Mouse (Mus musculus) bone marrow, adult 2 months (tissue): ENCODE measurements around the gene Robo1.

ENCODE experiments used
- CTCF ChIP-seq: fragments of 200-500 bp; IDR thresholded peaks from 2 replicates; pipeline ENCODE4 v1.5.1; 2011; ENCODE audit warnings: low read length, control low read depth; ENCODE audit not compliant: control insufficient read depth, insufficient read depth
- POLR2A ChIP-seq: fragments of 200-500 bp; IDR thresholded peaks from 2 replicates; pipeline ENCODE4 v1.6.1; 2011; ENCODE audit warnings: low read depth, mild to moderate bottlenecking, control low read depth, low read length, borderline replicate concordance; ENCODE audit not compliant: control insufficient read depth

DNA sequence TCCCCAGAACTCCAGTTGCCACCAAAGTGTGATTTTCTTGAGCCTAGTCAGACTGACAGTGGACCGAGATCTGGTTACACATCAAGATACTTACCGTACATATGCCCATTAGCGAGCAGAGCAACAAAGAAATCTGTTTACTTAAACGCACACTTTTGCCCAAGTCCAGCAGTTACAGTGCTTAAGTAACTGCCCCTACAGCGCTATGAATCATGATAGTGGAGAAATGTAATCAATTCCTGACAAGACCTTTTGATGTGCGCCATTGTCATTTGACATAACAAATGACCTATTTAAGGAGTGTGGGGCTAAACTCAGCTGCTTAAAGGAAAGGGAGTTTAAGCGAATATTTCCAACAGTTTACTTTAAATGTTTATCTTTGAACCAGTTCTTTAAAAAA, 104.8 kb downstream of the Robo1 start:
- TF ChIP-seq POLR2A (no peak), CTCF (no peak)
